Mouse (Mus musculus): ENCODE results near the gene Gm42878.
"Not testable (repeated sequence)": the region's sequence is repeated elsewhere in the genome, so short reads cannot be mapped to it uniquely, and the experiment has no call there.

Gm42878 gene

GRCm38 (mm10) chr5:121562436-121562835 lies 17.2 kb upstream of the Gm42878 start:
- no peak for DNase-seq

- no peak for DNase-seq
These were observed 3.9 kb upstream of the Gm42878 start for GRCm38 (mm10) chr5:121549196-121549595.

- DNase-seq: no peak
These were observed 1.8 kb upstream of the Gm42878 start for GRCm38 (mm10) chr5:121547084-121547483.

DNA sequence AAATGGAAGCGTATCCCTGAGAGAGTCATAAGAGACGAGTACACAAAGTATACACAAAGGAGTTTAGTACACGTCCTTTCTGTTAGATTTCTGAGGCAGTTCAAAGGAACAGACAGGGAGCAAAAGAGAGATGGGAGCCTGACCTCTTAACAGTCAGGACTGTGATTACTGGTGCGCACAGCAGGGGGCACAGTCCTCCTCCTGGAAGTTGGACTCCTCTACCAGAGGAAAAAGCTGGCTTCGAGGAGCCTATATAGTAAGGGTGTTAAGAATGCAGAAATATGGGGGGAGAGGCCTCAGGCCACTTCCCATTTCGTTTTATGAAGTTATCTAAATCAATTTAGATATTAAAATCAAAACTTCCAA lies 1.2 kb upstream of the Gm42878 start:
- DNase-seq: peak; percentile 57

- DNase-seq: peak; percentile 98
These were observed 679 bp upstream of the Gm42878 start, which contains the start of gene Mapkapk5 for GRCm38 (mm10) chr5:121545793-121546529. TSS of gene Mapkapk5 (minus strand) at chr5:121545905.

DNA sequence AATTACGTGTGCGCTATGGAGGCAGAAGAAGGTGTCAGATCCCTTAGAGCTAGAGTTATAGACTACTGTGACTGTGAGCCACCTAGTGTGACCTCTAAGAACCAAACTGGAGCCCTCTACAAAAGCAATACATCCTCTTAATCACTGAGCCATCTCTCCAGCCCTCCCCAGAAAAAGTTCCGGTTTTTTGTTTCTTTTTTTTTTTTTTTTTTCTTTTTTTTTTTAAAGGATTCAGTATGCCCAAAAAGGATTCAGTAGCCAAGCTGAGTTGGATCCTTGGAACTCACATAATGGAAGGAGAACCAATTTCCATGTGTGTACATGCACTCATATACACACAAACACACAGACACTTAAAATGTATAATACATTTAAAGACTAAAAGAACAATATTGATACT lies 1.9 kb downstream of the Gm42878 start:
- DNase-seq: no peak

DNA sequence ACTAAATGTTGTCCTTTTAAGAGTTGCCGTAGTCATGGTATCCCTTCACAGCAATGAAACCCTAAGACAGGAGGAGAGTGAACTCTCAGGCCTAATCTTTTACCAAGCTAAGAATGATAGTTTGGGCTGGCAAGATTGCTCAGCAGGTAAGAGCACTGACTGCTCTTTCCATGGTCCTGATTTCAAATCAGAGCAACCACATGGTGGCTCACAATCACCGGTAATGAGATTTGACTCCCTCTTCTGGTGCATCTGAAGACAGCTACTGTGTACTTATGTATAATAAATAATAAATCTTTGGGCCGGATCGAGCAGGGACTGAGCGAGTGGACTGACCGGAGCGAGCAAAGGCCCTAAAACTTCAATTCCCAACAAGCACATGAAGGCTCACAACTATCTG lies 4.0 kb downstream of the Gm42878 start:
- DNase-seq: no peak

DNA sequence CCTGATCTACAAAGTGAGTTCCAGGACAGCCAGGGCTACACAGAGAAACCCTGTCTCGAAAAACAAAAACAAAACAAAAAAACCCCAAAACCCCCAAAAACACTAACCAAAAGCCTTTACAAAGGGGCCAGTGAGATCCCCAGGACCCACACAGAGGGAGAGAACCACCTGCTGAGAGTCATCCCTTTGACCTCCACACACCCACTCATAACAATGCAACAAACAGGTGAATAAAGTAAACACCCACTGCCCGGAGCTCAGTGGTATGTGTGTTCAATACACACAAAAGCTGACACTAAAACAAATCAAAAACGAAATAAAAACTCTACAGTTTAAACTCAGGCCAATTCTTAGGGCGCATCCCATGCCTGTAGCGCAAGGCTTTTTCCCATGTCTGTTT lies 5.2 kb downstream of the Gm42878 start:
- no peak for DNase-seq

DNA sequence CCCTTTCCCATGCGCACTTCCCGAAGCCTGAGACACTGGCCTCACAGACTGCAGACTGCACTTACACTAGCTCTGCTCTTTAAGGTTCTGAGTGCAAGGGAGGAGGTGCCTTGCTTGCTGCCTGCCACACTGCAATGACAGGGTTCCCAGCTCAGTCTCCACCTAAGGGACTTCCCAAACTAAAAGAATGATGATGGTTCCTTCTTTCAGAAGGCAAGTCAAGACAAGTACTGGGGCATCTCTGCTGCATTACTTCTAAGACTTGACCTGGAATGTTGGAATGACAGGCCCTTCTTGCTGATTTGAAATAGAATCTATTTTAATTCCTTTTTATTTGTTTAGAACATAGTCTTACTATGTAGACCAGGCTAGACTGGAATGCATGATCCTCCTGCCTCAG lies 7.7 kb downstream of the Gm42878 start:
- DNase-seq: no peak

DNA sequence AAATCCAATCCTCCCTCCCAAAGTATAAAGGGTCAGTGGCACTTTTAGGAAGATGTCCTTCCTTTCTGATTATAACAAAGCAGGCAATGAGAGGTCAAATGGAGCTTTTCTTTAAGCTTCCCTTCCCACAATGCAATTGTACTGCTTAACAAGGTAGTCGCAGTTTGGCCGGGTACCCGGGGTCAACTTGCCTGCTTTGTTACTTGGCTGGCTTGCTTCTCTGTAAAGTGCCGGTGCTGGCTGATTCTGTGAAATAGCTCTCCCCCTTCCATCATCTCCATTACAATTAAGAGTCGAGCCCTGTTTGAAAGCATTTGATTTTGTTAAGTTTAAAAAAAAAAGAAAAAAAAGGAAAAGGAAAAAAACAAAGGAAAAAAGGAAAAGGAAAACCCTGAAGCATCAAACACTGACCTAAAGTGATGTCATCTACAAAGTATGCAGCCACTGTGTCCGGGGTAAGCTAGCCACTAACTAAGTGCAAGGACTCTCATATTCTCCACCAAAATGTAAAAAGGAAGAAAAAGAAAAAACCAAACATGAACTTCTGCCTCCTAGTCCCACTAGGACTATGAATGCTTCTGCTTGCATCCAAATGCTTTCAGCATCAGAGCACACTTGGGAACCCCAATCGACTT lies 8.2 kb downstream of the Gm42878 start:
- no peak for DNase-seq

DNA sequence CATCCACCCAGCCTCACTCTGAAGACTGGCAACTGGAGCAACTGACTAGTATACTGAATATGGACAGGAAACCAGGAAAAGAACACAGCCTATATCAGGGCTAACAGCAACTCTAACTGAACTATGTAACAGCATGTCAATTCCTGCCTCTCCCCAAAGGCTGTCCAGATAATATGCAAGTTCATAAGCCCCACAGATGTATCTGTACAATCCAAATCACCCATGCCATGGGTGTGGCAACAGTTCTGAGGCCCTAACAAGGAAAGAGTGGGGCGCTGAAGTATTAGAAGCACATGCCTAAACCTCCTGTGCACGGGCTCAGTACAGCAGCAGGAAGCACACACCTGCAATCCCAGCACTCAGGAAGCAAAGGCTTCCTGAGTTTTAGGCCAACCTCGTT lies 10.2 kb downstream of the Gm42878 start:
- no peak for DNase-seq

DNA sequence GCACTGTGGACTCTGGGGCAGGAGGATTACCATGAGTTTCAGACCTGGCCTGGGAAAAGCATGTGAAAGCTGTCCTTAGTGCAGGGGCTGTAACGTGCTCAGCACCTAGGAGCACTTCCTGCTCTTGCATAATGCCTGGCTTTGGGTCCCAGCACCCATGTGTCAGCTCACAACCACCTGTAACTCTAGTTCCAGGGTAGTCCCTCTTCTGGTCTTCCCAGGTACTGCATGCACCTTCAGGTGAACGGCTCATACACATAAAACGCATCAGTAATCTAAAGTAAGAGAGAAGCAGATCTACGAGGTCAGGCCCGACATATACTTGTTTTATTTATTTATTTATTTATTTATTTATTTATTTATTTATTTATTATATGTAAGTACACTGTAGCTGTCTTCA lies 10.8 kb downstream of the Gm42878 start:
- DNase-seq: no peak

DNA sequence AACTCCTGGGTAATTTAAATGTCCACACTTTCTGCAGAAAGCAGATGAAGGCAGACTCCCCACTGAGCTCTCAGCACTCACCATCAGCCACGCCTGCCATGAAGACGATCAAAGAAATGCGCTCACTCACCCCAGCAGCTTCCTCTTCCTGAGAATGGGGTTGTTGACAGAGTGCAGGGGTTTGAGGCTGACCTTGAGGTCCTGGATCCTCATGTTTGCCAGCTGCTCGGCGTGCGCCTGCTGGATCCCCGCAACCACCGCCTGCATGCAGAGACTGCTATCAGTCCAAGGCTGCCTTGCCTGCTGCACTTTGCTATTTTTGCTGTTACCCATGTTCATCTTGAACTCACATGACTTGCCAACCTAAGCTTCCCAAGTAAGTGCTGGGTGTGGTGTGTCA lies 18.3 kb downstream of the Gm42878 start:
- DNase-seq: no peak

- no peak for DNase-seq
These were observed 18.8 kb downstream of the Gm42878 start for GRCm38 (mm10) chr5:121526526-121526925.

DNA sequence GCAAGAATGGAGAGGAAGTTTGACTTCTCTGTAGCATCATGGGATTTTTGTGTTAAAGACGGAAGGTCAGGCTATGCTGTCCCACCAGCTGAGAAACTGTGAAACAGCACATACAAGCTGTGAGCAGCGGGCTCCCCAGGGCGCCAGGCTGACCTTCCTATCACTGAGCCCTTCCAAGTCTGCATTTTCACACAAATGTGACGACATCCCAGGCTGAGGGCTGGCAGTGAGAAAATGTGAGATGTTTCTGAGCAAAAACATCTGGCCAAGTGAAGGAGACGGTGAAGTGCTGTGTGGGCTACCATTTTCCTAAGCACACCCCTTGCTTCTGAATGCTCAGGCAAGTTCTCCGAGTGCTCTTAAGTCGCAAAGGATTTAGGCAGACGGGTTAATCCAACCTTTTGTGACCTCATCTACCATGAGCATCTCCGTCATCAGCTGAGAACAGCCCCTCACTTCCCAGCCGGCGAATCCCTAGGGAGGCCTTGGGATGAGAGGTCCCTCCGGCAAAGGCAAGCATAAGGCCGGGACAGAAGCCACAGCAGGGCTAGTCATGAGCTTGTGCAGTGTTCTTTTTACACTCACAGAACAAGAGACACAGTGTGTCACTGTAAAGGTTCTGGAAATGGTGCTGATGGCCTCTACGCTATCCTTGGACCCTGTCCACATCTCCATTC lies 19.4 kb downstream of the Gm42878 start:
- DNase-seq: peak; percentile 19

GRCm38 (mm10) chr5:121519758-121520157 lies 25.5 kb downstream of the Gm42878 start:
- DNase-seq: not testable (repeated sequence)

DNA sequence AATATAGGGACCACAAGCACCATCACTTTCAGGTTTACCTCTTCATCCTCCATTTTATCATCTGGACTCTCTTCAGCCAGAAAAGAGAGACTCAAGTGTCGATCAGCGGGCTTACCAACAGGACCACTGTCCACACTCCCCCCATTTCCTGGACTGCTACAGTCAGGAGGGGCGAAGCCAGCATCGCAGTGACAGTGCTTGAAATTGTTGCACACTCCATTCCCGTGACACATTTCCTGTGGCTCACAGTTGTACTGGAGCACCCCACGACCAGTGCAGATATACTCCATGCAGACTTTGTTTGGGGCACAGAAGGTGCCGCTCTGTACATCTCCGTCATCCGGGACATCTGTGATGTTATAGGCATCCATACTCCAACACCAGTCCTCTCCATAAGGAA lies 26.3 kb downstream of the Gm42878 start:
- no peak for DNase-seq

- DNase-seq: no peak
These were observed 35.3 kb downstream of the Gm42878 start for GRCm38 (mm10) chr5:121510009-121510408.

DNA sequence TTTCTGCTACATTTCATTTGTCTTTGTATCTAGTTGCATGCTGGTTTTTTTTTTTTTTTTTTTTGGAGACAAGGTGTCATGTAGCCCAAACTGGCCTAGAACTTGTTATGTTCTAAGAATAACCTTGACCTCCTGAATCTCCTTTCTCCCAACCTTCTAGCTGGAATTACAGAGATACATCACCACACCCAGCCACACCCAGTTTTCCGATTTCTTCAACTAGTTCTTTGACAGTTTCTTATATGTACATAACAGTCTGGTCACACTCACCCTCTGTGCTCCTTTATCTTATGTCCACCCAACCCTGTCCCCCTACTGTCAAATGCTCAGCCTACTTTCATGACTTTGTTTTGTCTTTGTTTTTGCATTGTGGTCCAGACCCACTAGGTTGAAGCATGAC lies 38.4 kb downstream of the Gm42878 start:
- DNase-seq: no peak

- no peak for DNase-seq
These were observed 42.1 kb downstream of the Gm42878 start, which contains the start of gene Adam1b for GRCm38 (mm10) chr5:121503231-121503630. TSS of gene Adam1b (minus strand) at chr5:121503435.

DNA sequence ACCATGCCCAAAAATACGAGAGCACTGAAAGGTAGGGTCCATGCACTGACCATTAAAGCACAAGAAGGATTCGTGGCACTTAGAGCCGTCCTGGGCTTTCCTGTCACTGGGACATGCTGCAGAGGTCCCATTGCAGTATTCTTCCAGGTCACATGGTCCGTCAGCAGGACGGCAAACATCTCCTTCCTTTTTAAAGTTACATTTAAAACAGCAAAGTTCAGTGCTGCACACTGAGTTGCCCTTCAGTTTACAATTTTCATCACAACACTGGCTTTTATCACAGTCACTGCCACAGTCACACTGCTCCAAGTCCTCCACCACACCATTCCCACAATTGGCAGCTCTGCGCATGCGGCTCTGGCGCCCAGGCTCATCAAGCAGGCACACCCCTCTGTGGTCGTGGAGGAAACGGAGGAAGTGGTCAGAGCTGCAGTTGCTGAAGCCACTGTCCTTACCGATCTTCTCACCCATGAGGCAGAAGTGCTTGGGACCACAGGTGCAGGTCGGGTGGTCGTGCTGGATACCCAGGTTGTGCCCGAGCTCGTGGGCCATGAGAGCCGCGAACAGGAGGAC lies 43.8 kb downstream of the Gm42878 start:
- DNase-seq: not testable (repeated sequence)

DNA sequence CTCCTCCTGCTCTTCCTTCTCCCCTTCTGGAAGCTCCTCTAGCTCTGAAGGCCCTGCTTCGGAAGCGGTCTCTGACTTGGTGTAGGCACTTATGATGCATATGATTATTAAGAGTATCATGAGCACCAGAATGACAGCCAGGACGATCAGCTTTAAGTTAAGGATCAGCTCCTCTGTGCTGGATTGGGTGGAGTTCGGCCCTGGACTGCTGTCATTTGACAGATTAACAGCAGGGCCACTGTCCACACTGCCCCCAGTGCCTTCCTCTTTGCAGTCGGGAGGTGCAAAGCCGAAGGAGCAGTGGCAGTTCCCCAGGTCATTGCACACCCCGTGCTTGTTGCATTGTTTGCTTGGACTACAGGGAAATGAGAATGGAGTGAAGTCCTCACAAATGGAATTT lies 44.6 kb downstream of the Gm42878 start:
- DNase-seq: no peak

DNA sequence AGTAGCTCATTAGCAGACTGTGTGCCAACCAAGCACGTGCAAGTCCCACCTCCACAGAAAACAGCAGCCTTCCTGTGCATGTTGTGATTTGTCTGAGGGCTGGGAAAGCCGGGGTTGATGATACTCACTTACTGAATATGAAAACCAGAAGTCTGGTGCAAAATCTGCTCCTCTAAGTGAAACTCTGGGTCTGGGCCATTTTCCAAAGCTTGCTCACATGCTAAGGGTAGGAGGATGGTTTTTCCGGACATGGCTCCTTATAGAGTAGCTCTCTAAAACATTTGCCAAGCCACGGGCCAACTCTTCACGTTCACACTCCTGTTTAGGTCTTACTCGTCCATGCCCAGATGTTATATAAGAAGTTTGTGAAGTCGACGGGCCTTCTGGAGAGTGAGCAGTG lies 52.0 kb downstream of the Gm42878 start:
- DNase-seq: no peak

DNA sequence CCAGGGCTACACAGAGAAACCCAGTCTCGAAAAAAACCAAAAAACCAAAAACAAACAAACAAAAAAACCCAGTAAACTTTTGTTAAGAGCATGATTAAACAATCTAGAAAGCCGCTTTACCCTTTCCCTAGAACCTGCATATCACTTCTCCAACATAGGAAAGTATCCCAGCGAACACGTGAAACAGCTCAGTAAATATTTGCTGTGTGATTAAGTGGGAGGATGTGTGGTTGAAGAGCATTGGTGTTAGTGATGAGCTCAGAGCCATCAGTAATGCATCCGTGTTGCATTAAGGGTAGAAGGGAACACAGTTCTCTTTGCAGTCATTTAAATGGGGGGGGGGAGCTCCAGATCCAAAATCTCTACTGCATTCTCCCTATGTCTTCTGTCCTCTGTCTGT lies 60.5 kb downstream of the Gm42878 start:
- no peak for DNase-seq
